Mouse (Mus musculus) kidney, postnatal 0 days (tissue): ENCODE results near the gene Slc24a4. TPM values are rescaled to one million over a fixed set of nuclear protein-coding genes. Genes with fewer than 3 reads are reported as not detected.

Source experiments
- ATAC-seq: fragments of 200-750 bp; cut with Nextera tagmentation; replicated peaks from 2 replicates; pipeline ENCODE4 v1.8.0; 2017; ENCODE audit warnings: low read depth, moderate number of reproducible peaks, moderate TSS enrichment, moderate library complexity; ENCODE audit not compliant: low FRiP score
- DNase-seq: peaks from one replicate; pipeline ENCODE4 v3.0.0-alpha.2; 2016; ENCODE audit warnings: low spot score
- H3K27ac ChIP-seq: fragments of 300-500 bp; sonication (generic); 2 replicates; pipeline ENCODE4 v1.5.1; 2014; ENCODE audit warnings: mild to moderate bottlenecking
- H3K27me3 ChIP-seq: fragments of 300-500 bp; sonication (generic); 2 replicates; pipeline ENCODE4 v1.6.1; 2014; ENCODE audit warnings: low read length, mixed read lengths; ENCODE audit not compliant: insufficient read depth
- H3K36me3 ChIP-seq: fragments of 300-500 bp; sonication (generic); 2 replicates; pipeline ENCODE4 v1.6.1; 2014; ENCODE audit warnings: low read length, mixed read lengths; ENCODE audit not compliant: insufficient read depth
- H3K4me1 ChIP-seq: fragments of 300-500 bp; sonication (generic); replicated peaks from 2 replicates; pipeline ENCODE4 v1.6.1; 2014; ENCODE audit warnings: antibody characterized with exemption, low read length, mixed read lengths; ENCODE audit not compliant: insufficient read depth
- H3K4me2 ChIP-seq: fragments of 300-500 bp; sonication (generic); 2 replicates; pipeline ENCODE4 v1.6.1; 2014; ENCODE audit warnings: mild to moderate bottlenecking, low read length, moderate library complexity, mixed read lengths
- H3K4me3 ChIP-seq: fragments of 300-500 bp; sonication (generic); replicated peaks from 2 replicates; pipeline ENCODE4 v1.5.1; 2014; ENCODE audit warnings: low read depth, low read length
- H3K9ac ChIP-seq: fragments of 300-500 bp; sonication (generic); 2 replicates; pipeline ENCODE4 v1.6.1; 2014; ENCODE audit warnings: low read depth, low read length
- H3K9me3 ChIP-seq: fragments of 300-500 bp; sonication (generic); replicated peaks from 2 replicates; pipeline ENCODE4 v1.6.1; 2016; ENCODE audit warnings: low read length, inconsistent platforms, mixed read lengths
- CTCF ChIP-seq: IDR thresholded peaks from 2 replicates; pipeline ENCODE4 v1.5.1; 2016; ENCODE audit warnings: antibody characterized with exemption, low read depth, mild to moderate bottlenecking, moderate library complexity
- WGBS: fragments of 180-500 bp; shearing (Covaris S2); extraction: QIAGEN DNeasy Blood & Tissue Kit; methylation state at CpG from one replicate; pipeline ENCODE4 v1.1.7; 2014; 5-methylcytosine and 5-hydroxymethylcytosine counted together
- polyA plus RNA-seq: library from polyadenylated mRNA; unstranded; fragments of >200 nt; fragmentation: Nextera tagmentation; extraction: Ambion mirVana; gene quantifications from 2 replicates; pipeline ENCODE4 v1.2.1, GENCODE M21; 2015

Slc24a4 gene
- polyA plus RNA-seq, 1 experiment from 2014 or later = not detected

- Histone ChIP-seq H3K4me2 (no peak overlapping the region), H3K36me3 (no peaks in the 10 kb centered on the region), H3K9me3 (no peaks in the 10 kb centered on the region), H3K9ac (no peak overlapping the region), H3K4me3 (no peak overlapping the region), H3K4me1 (no peaks in the 10 kb centered on the region), H3K27me3 (no peaks in the 10 kb centered on the region), H3K27ac (no peak overlapping the region)
- ATAC-seq = no peak
- WGBS = 52% methylated on average over 1 of the region's 1 CpGs
- no peak for TF ChIP-seq CTCF
- DNase-seq = no peak
These were observed 26.3 kb downstream of the Slc24a4 start for GRCm38 (mm10) chr12:102154815-102155214.

- 87% methylated on average over 7 of the region's 7 CpGs for WGBS
These were observed 36.1 kb downstream of the Slc24a4 start for GRCm38 (mm10) chr12:102164632-102165031.

GRCm38 (mm10) chr12:102166691-102167261 is 38.2 kb downstream of the Slc24a4 start:
- Histone ChIP-seq H3K4me1 (no peaks in the 10 kb centered on the region), H3K4me2 (no peak overlapping the region), H3K27me3 (no peaks in the 10 kb centered on the region), H3K9me3 (no peaks in the 10 kb centered on the region), H3K4me3 (no peak overlapping the region), H3K36me3 (no peaks in the 10 kb centered on the region), H3K9ac (no peak overlapping the region), H3K27ac (no peak overlapping the region)
- WGBS = 40% methylated on average over 5 of the region's 5 CpGs
- DNase-seq (no peak), ATAC-seq (0 out of 2 replicates have a peak, but pooled peaks have one; percentile 10)
- no peak for TF ChIP-seq CTCF

More at GRCm38 (mm10) chr12:102164632-102165031, 36.1 kb downstream of the Slc24a4 start:
- Histone ChIP-seq H3K4me2 (no peak overlapping the region), H3K9ac (no peak overlapping the region), H3K9me3 (no peaks in the 10 kb centered on the region), H3K27me3 (no peaks in the 10 kb centered on the region), H3K4me3 (no peak overlapping the region), H3K27ac (no peak overlapping the region), H3K36me3 (no peaks in the 10 kb centered on the region), H3K4me1 (no peaks in the 10 kb centered on the region)
- ATAC-seq = no peak
- TF ChIP-seq CTCF = no peak
- no peak for DNase-seq

GRCm38 (mm10) chr12:102167302-102167701 is 38.8 kb downstream of the Slc24a4 start:
- DNase-seq (no peak), ATAC-seq (no peak)
- H3K9me3 ChIP-seq = no peaks in the 10 kb centered on the region
- 61% methylated on average over 5 of the region's 5 CpGs for WGBS
- H3K4me2 ChIP-seq = no peak overlapping the region
- H3K27me3 ChIP-seq = no peaks in the 10 kb centered on the region
- no peaks in the 10 kb centered on the region for H3K4me1 ChIP-seq
- no peak overlapping the region for H3K4me3 ChIP-seq
- H3K27ac ChIP-seq = no peak overlapping the region
- H3K36me3 ChIP-seq = no peaks in the 10 kb centered on the region
- no peak overlapping the region for H3K9ac ChIP-seq
- no peak for TF ChIP-seq CTCF

GRCm38 (mm10) chr12:102172746-102173145 is 44.2 kb downstream of the Slc24a4 start:
- H3K9me3 ChIP-seq = no peaks in the 10 kb centered on the region
- no peak overlapping the region for H3K27ac ChIP-seq
- DNase-seq (no peak), ATAC-seq (no peak)
- no peak overlapping the region for H3K9ac ChIP-seq
- TF ChIP-seq CTCF = no peak
- no peak overlapping the region for H3K4me3 ChIP-seq
- H3K36me3 ChIP-seq = no peaks in the 10 kb centered on the region
- no peak overlapping the region for H3K4me2 ChIP-seq
- WGBS = 86% methylated on average over 11 of the region's 11 CpGs
- H3K27me3 ChIP-seq = no peaks in the 10 kb centered on the region
- H3K4me1 ChIP-seq = no peaks in the 10 kb centered on the region

GRCm38 (mm10) chr12:102173345-102173744 is 44.8 kb downstream of the Slc24a4 start:
- Histone ChIP-seq H3K9ac (no peak overlapping the region), H3K4me3 (no peak overlapping the region), H3K4me2 (no peak overlapping the region), H3K27me3 (no peaks in the 10 kb centered on the region), H3K4me1 (no peaks in the 10 kb centered on the region), H3K9me3 (no peaks in the 10 kb centered on the region), H3K27ac (no peak overlapping the region), H3K36me3 (no peaks in the 10 kb centered on the region)
- no peak for DNase-seq
- peak; percentile 13; the same call in 1 of the 2 replicates for TF ChIP-seq CTCF
- no peak for ATAC-seq
- WGBS = 88% methylated on average over 5 of the region's 5 CpGs
